10 mouse cellular contexts compared by ENCODE assay signal in genomic region chr2:156453822-156454221, GRCm38 (mm10). TPM values are rescaled to one million over a fixed set of nuclear protein-coding genes. Genes with fewer than 3 reads are reported as not detected.
DNase-seq lines count a peak whose midpoint lies in the region; ATAC-seq lines count a peak whose summit lies in the region.
"Had no signal": no experiment of that assay in that cellular context is flagged by ENCODE, and none has a peak within 500 bp of the region (broad histone marks: within the 10 kb centered on the region; RNA-seq: fewer than 3 reads in every experiment).

No protein-coding gene starts in this region.

- WGBS in heart, embryonic 10.5 days, result 84% methylated on average over 7 of the region's 7 CpGs
- WGBS in forebrain, embryonic 12.5 days, result 89% methylated on average over 7 of the region's 7 CpGs

- no peaks in the 10 kb centered on the region for H3K36me3 ChIP-seq in heart, embryonic 10.5 days
- no peaks in the 10 kb centered on the region for H3K36me3 ChIP-seq in forebrain, embryonic 12.5 days (replicated peaks)

- H3K4me2 ChIP-seq in forebrain, embryonic 12.5 days, result no peak overlapping the region

- no peaks in the 10 kb centered on the region for H3K27me3 ChIP-seq in heart, embryonic 10.5 days (ENCODE audit: insufficient read depth, poor library complexity, severe bottlenecking)
- H3K27me3 ChIP-seq in forebrain, embryonic 12.5 days, result no peaks in the 10 kb centered on the region

- ATAC-seq in forebrain, embryonic 12.5 days (ENCODE audit: low FRiP score), result no peak
- ATAC-seq: forebrain, embryonic 14.5 days had no signal

- H3K4me1 ChIP-seq in heart, embryonic 10.5 days, result no peaks in the 10 kb centered on the region
- peaks cover 8% of the 10 kb centered on the region for H3K4me1 ChIP-seq in forebrain, embryonic 12.5 days

- no peak overlapping the region for H3K9ac ChIP-seq in forebrain, embryonic 12.5 days

- peak; percentile 58 to 80 for DNase-seq in heart, adult 18-20 months
- no peak for DNase-seq in heart, embryonic 10.5 days (ENCODE audit: low spot score)
- peak; percentile 88 for DNase-seq in adrenal gland, postnatal 14 days
- DNase-seq in heart, postnatal 4 days, result peak; percentile 62
- DNase-seq in ovary, postnatal 14 days (ENCODE audit: low spot score), result peak; percentile 48
- DNase-seq in cerebellum, adult 11-12 months, result no peak
- no peak for DNase-seq in lung, postnatal 4 days
- DNase-seq: B cell, adult 2 months had no signal

- H3K4me3 ChIP-seq in heart, embryonic 10.5 days, result no peak overlapping the region
- no peak overlapping the region for H3K4me3 ChIP-seq in forebrain, embryonic 12.5 days (replicated peaks)

- H3K9me3 ChIP-seq in heart, embryonic 10.5 days, result no peaks in the 10 kb centered on the region
- H3K9me3 ChIP-seq in forebrain, embryonic 12.5 days, result no peaks in the 10 kb centered on the region

- H3K27ac ChIP-seq in heart, embryonic 10.5 days, result no peak overlapping the region
- no peak overlapping the region for H3K27ac ChIP-seq in forebrain, embryonic 12.5 days

RNA-seq across cellular contexts. Expression of gene Epb41l1, which starts 33.1 kb away (rescaled TPM):
- 10 to 100 TPM in 1 of 2 experiments, 1 to 10 TPM in 1; 7.5 to 10.5 TPM for total RNA-seq in heart, adult 18-20 months (2021)
- polyA plus RNA-seq in heart, embryonic 10.5 days (2016; fragmentation: Nextera tagmentation; extraction: Ambion mirVana), result 0.97 and 1.5 TPM in 2 replicates
- 47.4 and 56.8 TPM in 2 replicates for total RNA-seq in adrenal gland, postnatal 14 days (2021)
- 10 to 100 TPM; 20.5 TPM for total RNA-seq in heart, postnatal 4 days (2021)
- polyA plus RNA-seq in forebrain, embryonic 12.5 days (2016; fragmentation: Nextera tagmentation; extraction: Ambion mirVana), result 4.1 and 4.4 TPM in 2 replicates

Comparison
In these comparisons a context has a peak if more than half of its experiments do, and no peak if none do; other contexts are left out.
1. DNase-seq: peak in heart, adult 18-20 months (2 of 2), adrenal gland, postnatal 14 days (single experiment), heart, postnatal 4 days (single experiment) and ovary, postnatal 14 days (single experiment); none in heart, embryonic 10.5 days (single experiment), cerebellum, adult 11-12 months (single experiment) and lung, postnatal 4 days (0 of 2).